Mouse (Mus musculus): ENCODE measurements around the gene Eid3.

Gene Eid3

DNA sequence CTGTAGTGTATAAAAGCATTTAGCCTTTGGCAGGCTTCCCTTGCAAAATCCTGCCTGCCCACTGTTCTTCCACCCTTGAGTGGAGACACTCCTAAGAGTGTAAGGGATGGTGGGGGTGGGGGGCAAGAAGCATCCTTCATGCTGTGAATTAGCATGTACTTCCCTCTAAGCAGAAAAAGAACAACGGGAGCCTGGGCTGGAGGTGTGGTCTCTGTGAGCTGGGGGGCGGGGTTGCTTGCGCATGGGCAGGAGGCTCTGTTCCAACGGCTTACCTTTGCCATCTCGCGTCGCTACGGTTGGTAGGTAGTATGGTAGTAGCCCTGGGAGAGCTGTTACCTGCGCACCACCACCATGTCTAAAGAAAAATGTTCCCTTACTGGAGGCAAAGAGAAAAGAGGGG lies at the start of gene Eid3:
Gene Eid3, plus strand, starts transcription at position 271 of the 400 bp plus-strand sequence.
- no peak for DNase-seq (ENCODE audit: low spot score)

- DNase-seq (ENCODE audit: low spot score) = no peak
Observed at GRCm38 (mm10) chr10:82817514-82817913, 48.9 kb upstream of the Eid3 start.

- DNase-seq (ENCODE audit: low spot score) = no peak
Observed at GRCm38 (mm10) chr10:82817936-82818335, 48.5 kb upstream of the Eid3 start.

DNA sequence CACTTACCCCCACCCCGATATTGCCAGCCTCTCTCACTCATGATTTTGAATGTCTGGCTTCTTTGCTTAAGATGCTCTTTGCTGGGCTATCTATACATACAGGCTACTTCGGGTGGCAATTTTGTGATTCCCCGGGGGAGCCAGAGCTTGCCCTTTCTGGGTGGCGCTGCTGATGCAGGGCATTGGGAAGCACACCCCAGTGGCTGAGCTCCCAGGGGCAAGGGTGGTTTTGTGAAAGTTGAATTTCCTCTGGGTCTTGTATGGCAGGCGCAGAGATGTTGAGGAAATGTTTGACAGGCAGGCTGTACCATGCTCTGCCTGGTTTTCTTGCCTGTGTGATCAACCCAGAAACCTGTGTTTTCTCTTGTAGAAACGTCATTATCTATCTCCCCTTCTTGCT lies 47.8 kb upstream of the Eid3 start:
- no peak for DNase-seq (ENCODE audit: low spot score)

- no peak for DNase-seq (ENCODE audit: low spot score)
Observed at GRCm38 (mm10) chr10:82823108-82823778, 43.2 kb upstream of the Eid3 start.

DNA sequence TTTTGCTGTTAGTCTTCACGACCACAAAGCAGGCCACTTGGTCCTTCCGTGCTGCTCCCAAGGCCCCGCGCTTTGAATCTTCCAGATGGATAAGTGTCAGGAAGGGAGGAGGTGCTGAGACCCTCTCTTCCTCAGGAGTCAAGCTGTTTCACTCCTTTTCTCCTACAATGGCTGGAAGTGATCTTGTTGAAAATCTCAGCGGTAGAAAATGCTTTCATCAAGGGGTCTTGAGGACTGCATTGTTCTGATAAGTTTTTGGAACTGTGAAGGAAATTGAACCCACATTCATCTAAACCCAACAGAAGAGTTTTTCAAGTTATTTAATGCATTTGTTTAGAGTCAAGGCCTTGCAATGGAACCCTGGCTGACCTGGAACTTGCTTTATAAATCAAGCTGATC lies 42.6 kb upstream of the Eid3 start:
- no peak for DNase-seq (ENCODE audit: low spot score)

DNA sequence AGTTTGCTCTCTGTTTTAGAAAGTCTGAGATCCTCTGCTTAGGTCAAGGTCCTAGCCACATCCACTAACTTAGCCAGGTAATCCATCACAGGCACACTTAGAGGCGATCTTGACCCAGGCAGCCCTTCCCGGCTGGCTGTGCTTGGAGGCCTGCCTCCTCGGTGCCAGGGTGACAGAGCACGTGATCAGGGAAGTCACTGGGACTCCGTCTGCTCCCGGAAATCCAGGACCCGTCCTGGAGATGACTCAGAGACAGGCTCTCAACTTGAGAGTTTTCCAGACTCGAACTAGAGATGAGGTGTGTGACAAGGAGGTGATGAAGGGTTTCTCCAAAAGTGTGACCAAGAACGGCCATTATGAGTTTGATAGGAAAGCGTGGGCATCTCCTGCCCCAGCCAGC lies 41.9 kb upstream of the Eid3 start:
- DNase-seq (ENCODE audit: low spot score) = no peak

DNA sequence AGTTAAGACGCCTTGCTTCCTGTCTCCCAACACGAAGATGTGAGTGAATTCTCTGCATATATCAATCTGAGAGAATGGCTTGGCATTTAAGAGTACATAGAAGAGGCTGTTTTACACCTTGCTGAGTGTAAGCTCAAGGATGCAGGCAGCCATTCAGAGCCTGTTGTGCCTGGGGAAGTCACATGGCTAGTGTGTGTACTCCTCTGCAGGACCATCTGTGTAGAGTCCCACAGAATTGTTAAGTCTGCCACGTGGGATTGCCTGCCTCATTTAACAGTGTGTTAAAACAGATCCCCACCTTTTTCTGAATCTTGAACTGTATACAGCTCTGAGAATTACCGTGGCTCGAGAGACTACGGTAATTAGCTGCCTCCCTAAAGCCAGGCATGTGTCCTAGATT lies 39.9 kb upstream of the Eid3 start:
- DNase-seq (ENCODE audit: low spot score) = no peak

GRCm38 (mm10) chr10:82833926-82834325 lies 32.5 kb upstream of the Eid3 start, which contains the start of gene Txnrd1:
Gene Txnrd1, plus strand, starts transcription at chr10:82833951.
- no peak for DNase-seq (ENCODE audit: low spot score)

DNA sequence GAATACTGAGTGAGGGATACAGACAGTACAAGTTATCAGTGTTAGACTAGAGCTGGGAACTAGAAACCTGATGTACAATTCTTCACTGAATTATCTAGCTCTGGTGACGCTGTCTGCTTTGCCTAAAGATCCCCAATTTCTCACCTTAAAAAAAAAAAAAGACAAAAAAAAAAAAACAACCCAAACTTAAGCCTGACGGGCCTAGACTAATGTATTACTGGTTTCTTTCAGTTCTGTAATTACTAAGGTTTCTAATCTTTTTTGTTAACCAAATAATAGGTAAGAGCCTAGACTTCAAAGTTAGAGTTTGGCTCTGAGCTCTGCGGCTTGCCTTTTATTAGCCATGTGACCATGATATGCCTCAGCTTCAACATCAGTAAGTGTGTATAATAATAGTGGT lies 30.5 kb upstream of the Eid3 start:
- no peak for DNase-seq (ENCODE audit: low spot score)

DNA sequence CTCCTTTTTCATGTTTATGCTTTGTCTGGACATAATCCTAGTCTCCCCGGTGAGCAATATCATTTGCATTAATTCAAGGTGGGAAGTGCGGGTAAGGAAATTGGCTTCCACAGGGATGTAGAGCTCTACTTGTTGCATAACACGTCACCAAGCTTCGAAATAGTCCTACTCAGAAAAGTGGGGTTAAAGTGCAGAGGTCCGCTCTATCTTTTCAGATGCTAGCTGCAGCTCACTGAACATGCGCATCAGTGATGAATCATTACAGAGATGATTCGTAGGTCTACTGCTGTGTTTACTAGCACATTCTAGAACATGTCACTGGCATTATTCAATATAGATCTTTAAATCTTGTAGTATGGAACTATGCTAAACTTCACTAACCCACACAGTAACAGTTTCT lies 28.0 kb upstream of the Eid3 start:
- DNase-seq (ENCODE audit: low spot score) = no peak

GRCm38 (mm10) chr10:82844090-82844489 lies 22.3 kb upstream of the Eid3 start:
- DNase-seq (ENCODE audit: low spot score) = no peak

- DNase-seq (ENCODE audit: low spot score) = no peak
Observed at GRCm38 (mm10) chr10:82844731-82845130, 21.7 kb upstream of the Eid3 start.

- DNase-seq (ENCODE audit: low spot score) = no peak
Observed at GRCm38 (mm10) chr10:82847821-82848459, 18.5 kb upstream of the Eid3 start.

GRCm38 (mm10) chr10:82849686-82850353 lies 16.6 kb upstream of the Eid3 start:
- DNase-seq (ENCODE audit: low spot score) = no peak

DNA sequence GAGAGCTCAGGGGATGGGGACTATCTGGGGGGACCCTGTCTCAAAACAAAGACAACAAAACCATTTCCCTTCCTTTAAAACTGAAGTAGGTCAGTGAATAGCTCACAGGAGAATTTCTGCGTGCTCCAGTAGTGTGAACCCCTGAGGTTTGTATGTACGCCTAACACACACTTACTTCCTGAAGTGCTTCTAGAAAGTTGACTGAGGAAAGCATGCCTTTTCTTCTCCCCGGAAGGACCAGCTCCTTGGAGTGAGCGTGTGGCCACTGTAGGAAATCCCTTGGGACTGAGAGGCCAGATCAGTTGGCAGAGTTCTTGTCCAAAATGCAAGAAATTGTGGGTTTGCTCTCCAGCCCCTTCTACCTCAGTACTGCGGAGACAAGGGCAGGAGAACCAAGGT lies 16.1 kb upstream of the Eid3 start:
- no peak for DNase-seq (ENCODE audit: low spot score)

DNA sequence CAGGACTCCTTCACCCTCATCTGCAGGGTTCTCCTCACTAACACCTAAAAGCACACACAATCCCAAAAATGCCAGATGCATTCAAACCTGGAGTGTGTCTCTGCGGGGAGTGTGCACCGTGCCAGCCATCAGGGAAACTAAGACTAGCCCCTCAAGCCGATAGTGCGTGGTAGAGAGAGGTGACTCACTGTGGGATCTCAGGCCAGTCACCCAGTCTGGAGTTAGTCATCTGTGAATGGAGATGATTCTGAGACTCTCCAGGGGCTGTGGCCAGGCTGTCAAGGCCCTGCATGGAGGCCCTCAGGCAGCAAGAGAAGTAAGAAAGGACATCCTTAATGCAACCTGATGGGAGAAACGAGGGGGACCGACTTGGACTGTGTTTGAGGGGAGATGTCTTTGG lies 14.7 kb upstream of the Eid3 start:
- DNase-seq (ENCODE audit: low spot score) = no peak

DNA sequence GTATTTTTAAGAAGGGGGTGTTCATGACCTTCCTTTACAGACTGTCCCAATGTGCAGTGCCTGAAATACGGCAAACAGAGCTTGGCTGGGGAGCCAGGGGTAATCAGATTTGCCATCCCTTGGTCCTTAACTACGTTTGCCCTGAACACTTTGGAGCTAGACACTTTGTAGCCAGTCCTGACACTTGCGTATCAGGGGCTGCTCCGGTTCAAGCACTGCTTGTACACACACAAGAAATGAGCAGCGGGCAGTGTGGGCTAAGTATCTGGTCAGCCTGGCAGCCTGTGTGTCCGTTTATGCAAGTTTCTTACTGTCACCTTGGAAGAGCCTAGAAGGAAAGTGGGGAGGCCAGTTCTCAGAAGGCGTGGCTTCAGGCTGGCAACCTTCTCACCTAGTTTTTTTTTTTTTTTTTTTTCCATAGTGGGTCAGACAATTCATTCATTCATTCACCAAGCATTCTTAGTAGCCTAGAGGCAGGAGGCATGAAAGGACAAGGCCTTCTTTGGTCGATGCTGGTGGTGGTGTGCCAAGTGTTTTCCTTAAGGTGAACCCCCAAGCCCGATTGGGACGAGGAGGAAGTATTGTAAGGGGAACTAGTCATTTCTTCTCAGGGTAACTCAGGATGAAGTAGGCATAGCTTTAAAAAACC lies 8.3 kb upstream of the Eid3 start:
- no peak for DNase-seq (ENCODE audit: low spot score)

- peak; percentile 68 for DNase-seq (ENCODE audit: low spot score)
Observed at GRCm38 (mm10) chr10:82858691-82859532, 7.5 kb upstream of the Eid3 start.

GRCm38 (mm10) chr10:82859533-82859915 lies 6.9 kb upstream of the Eid3 start:
- DNase-seq (ENCODE audit: low spot score) = no peak

DNA sequence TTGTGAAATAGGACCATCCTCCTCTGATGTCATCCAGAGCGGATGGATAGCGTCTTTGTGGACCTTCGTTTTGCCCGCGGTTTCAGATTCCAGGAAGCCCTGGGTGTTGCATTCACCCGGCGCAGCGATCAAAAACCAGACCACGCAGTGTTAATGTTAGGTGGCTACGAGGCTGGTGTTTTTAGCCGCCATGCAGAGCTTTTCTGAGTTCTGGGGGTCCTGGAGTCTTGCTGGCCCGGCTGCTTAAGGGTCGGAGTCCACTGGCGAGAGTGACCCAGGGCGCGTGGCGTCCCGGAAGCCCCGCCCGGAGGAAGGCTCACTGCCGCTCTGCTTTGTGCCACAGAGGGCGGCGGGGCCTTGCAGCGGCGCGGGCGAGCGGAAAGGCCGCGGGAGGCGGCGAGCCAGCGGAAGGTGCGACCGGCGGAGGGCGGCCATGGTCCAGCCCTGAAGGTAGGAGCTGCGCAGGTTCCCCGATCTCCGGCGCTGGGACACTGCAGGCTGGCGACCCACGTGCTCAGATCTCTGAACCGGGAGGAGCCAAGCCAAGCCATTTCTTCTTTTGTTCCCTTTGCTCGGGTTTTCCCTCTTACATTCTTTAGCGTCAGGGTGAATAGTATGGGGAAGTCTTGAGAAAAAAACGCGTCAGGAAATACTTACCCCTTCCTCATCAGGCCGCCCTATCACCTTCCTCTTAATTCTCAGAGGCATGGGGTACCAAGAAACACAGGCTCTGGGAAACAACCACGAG lies 6.1 kb upstream of the Eid3 start:
- peak; percentile 58 for DNase-seq (ENCODE audit: low spot score)
